Mouse (Mus musculus): ENCODE measurements at regions not wholly inside any gene's neighbourhood (a gene's known extent, or its start where the extent isn't known, plus 50 kb on each side); places are given as distances from the start of the nearest gene placed in this dataset.
"Not testable (repeated sequence)": the region's sequence is repeated elsewhere in the genome, so short reads cannot be mapped to it uniquely, and the experiment has no call there.

GRCm38 (mm10) chr7:73611866-73612751, 70.5 kb upstream of the Chd2 start:
- no peak for DNase-seq (ENCODE audit: low spot score in 2 of 2)

- no peak for DNase-seq (ENCODE audit: low spot score in 2 of 2)
Observed at GRCm38 (mm10) chr7:73608804-73609275, 67.2 kb upstream of the Chd2 start.

- no peak for DNase-seq (ENCODE audit: low spot score in 2 of 2)
Observed at GRCm38 (mm10) chr7:73608070-73608803, 66.6 kb upstream of the Chd2 start.

GRCm38 (mm10) chr7:73607450-73608005, 65.9 kb upstream of the Chd2 start:
- DNase-seq (ENCODE audit: low spot score in 2 of 2), result no peak

- DNase-seq (ENCODE audit: low spot score in 2 of 2), result peak; percentile 94 to 95
Observed at GRCm38 (mm10) chr7:73606677-73607449, 65.2 kb upstream of the Chd2 start.

GRCm38 (mm10) chr7:73604597-73604996, 63.0 kb upstream of the Chd2 start:
- no peak for DNase-seq (ENCODE audit: low spot score in 2 of 2)

GRCm38 (mm10) chr7:73602815-73603551, 61.4 kb upstream of the Chd2 start:
- DNase-seq (ENCODE audit: low spot score in 2 of 2), result no peak

GRCm38 (mm10) chr7:73601336-73601735, 59.7 kb upstream of the Chd2 start:
- DNase-seq (ENCODE audit: low spot score in 2 of 2), result no peak

GRCm38 (mm10) chr7:73600776-73601175, 59.1 kb upstream of the Chd2 start:
- DNase-seq (ENCODE audit: low spot score in 2 of 2), result no peak

GRCm38 (mm10) chr7:73600003-73600385, 58.4 kb upstream of the Chd2 start:
- DNase-seq (ENCODE audit: low spot score in 2 of 2), result not testable (repeated sequence)

GRCm38 (mm10) chr7:73599354-73600002, 57.8 kb upstream of the Chd2 start:
- no peak for DNase-seq (ENCODE audit: low spot score in 2 of 2)

GRCm38 (mm10) chr7:73597968-73598367, 56.3 kb upstream of the Chd2 start:
- DNase-seq (ENCODE audit: low spot score in 2 of 2), result no peak

- no peak for DNase-seq (ENCODE audit: low spot score in 2 of 2)
Observed at GRCm38 (mm10) chr7:73596866-73597840, 55.5 kb upstream of the Chd2 start.

- DNase-seq (ENCODE audit: low spot score in 2 of 2), result no peak
Observed at GRCm38 (mm10) chr7:73596415-73596814, 54.8 kb upstream of the Chd2 start.

- DNase-seq (ENCODE audit: low spot score in 2 of 2), result no peak
Observed at GRCm38 (mm10) chr7:73595860-73596259, 54.2 kb upstream of the Chd2 start.

GRCm38 (mm10) chr7:73595140-73595825, 53.7 kb upstream of the Chd2 start:
- peak; percentile 84 to 85 for DNase-seq (ENCODE audit: low spot score in 2 of 2)

- no peak for DNase-seq (ENCODE audit: low spot score in 2 of 2)
Observed at GRCm38 (mm10) chr7:73594492-73595139, 53.0 kb upstream of the Chd2 start.
